Mouse (Mus musculus) midbrain, embryonic 14.5 days (tissue): ENCODE results near the gene Dnmbp. TPM values are rescaled to one million over a fixed set of nuclear protein-coding genes. Genes with fewer than 3 reads are reported as not detected.

Experiments
- ATAC-seq: fragments of 200-750 bp; cut with Nextera tagmentation; 2 replicates; pipeline ENCODE4 v1.8.0; 2017; ENCODE audit warnings: moderate number of reproducible peaks, moderate library complexity; ENCODE audit not compliant: low FRiP score, low TSS enrichment
- DNase-seq: peaks from one replicate; pipeline ENCODE4 v3.0.0-alpha.2; 2015
- H3K27ac ChIP-seq: fragments of 300-500 bp; sonication (generic); replicated peaks from 2 replicates; pipeline ENCODE4 v1.5.1; 2014; ENCODE audit warnings: mild to moderate bottlenecking, low read depth, low read length, moderate library complexity
- H3K27me3 ChIP-seq: fragments of 300-500 bp; sonication (generic); 2 replicates; pipeline ENCODE4 v1.6.1; 2014; ENCODE audit warnings: low read length, control low read depth, mixed read lengths; ENCODE audit not compliant: control insufficient read depth, insufficient read depth
- H3K36me3 ChIP-seq: fragments of 300-500 bp; sonication (generic); 2 replicates; pipeline ENCODE4 v1.6.1; 2014; ENCODE audit warnings: low read length, control low read depth; ENCODE audit not compliant: control insufficient read depth, insufficient read depth
- H3K4me1 ChIP-seq: fragments of 300-500 bp; sonication (generic); 2 replicates; pipeline ENCODE4 v1.6.1; 2014; ENCODE audit warnings: mild to moderate bottlenecking, antibody characterized with exemption, low read length, control low read depth; ENCODE audit not compliant: control insufficient read depth, insufficient read depth
- H3K4me2 ChIP-seq: fragments of 300-500 bp; sonication (generic); 2 replicates; pipeline ENCODE4 v1.6.1; 2014; ENCODE audit warnings: mild to moderate bottlenecking, low read length, moderate library complexity
- H3K4me3 ChIP-seq: fragments of 300-500 bp; sonication (generic); replicated peaks from 2 replicates; pipeline ENCODE4 v1.5.1; 2014; ENCODE audit warnings: low read depth, low read length
- H3K9ac ChIP-seq: fragments of 300-500 bp; sonication (generic); replicated peaks from 2 replicates; pipeline ENCODE4 v1.6.1; 2014; ENCODE audit warnings: mild to moderate bottlenecking, low read length, moderate library complexity
- H3K9me3 ChIP-seq: fragments of 300-500 bp; sonication (generic); 2 replicates; pipeline ENCODE4 v1.6.1; 2016; ENCODE audit warnings: low read length, control low read depth, mixed read lengths; ENCODE audit not compliant: control insufficient read depth
- WGBS: fragments of 180-500 bp; shearing (Covaris S2); extraction: QIAGEN DNeasy Blood & Tissue Kit; methylation state at CpG from one replicate; pipeline ENCODE4 v1.1.7; 2014; 5-methylcytosine and 5-hydroxymethylcytosine counted together
- polyA plus RNA-seq: library from polyadenylated mRNA; unstranded; fragments of >200 nt; fragmentation: Nextera tagmentation; extraction: Ambion mirVana; gene quantifications from 2 replicates; pipeline ENCODE4 v1.2.1, GENCODE M21; 2014

Gene Dnmbp
- polyA plus RNA-seq, 1 experiment from 2014 or later: 8.6 TPM

DNA sequence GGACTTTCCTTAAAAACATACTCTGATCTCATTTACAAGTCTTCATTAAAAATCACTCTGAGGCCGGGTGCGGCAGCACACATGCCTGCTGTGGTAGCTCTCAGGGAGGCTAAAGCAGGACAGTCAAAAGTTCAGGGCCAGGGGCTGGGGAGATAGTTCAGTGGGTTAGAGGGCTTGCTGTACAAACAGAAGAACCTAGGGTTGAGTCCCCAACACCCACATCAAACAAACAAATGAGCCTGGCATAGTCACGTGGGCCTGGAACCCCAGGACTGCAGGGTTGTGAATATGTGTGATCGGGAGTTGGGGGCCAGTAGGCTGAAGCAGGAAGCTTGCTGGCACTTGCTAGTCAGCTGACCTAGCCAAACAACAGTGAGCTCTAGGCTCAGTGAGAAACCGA is 44.0 kb downstream of the Dnmbp start:
- H3K36me3 ChIP-seq: 0 out of 2 replicates have a peak, but pooled peaks cover 2% of the 10 kb centered on the region
- H3K27me3 ChIP-seq: no peaks in the 10 kb centered on the region
- H3K4me3 ChIP-seq: no peak overlapping the region
- H3K4me1 ChIP-seq: no peaks in the 10 kb centered on the region
- ATAC-seq (no peak), DNase-seq (no peak)
- no peaks in the 10 kb centered on the region for H3K9me3 ChIP-seq
- WGBS: 93% methylated on average over 5 of the region's 5 CpGs
- H3K4me2 ChIP-seq: no peak overlapping the region
- no peak overlapping the region for H3K9ac ChIP-seq
- H3K27ac ChIP-seq: no peak overlapping the region

DNA sequence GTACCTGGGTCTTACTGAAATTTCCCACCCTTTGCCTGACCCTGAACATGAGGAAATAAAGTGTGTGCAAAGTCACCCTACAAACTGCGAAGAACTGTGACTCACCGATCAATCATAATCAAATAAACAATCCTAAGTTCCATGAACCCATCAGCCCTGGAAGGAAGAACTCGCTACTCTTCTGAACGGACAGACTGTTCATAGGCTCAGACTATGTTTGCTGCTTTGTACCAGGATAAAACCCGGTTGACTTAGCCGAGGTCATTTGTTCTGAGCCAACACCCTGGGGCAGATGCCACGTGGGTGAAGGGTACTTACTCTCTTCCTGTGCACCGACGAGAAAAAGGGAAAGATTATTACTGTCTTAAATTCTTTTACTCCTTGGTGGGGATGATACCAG is 45.2 kb downstream of the Dnmbp start:
- no peak overlapping the region for H3K27ac ChIP-seq
- DNase-seq (no peak), ATAC-seq (no peak)
- H3K27me3 ChIP-seq: no peaks in the 10 kb centered on the region
- H3K9me3 ChIP-seq: no peaks in the 10 kb centered on the region
- H3K36me3 ChIP-seq: no peaks in the 10 kb centered on the region
- 86% methylated on average over 9 of the region's 9 CpGs for WGBS
- H3K4me3 ChIP-seq: no peak overlapping the region
- no peak overlapping the region for H3K4me2 ChIP-seq
- no peaks in the 10 kb centered on the region for H3K4me1 ChIP-seq
- H3K9ac ChIP-seq: no peak overlapping the region

DNA sequence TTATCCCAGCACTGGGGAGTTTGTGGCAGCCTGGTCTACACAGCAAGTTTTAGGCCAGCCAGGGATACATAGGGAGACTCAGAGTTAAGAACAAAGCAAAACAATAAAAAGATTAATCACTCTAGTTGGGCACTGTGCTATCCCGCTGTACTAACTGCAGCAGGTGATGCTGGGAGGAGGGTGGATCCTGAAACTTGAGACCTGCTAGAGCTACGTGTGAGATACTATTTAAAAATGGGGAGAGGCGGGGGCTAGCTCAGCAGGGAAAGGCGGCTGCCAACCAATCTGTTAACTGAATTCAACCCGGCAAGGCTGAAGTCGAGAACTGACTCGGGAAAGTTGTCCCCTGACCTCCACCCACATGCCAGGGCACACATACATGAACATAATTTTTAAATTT is 45.9 kb downstream of the Dnmbp start:
- H3K4me2 ChIP-seq: no peak overlapping the region
- H3K4me1 ChIP-seq: no peaks in the 10 kb centered on the region
- ATAC-seq: no peak
- H3K9me3 ChIP-seq: no peaks in the 10 kb centered on the region
- 16% methylated on average over 7 of the region's 7 CpGs for WGBS
- no peak overlapping the region for H3K27ac ChIP-seq
- no peak overlapping the region for H3K9ac ChIP-seq
- no peaks in the 10 kb centered on the region for H3K27me3 ChIP-seq
- no peak for DNase-seq
- no peaks in the 10 kb centered on the region for H3K36me3 ChIP-seq
- no peak overlapping the region for H3K4me3 ChIP-seq

DNA sequence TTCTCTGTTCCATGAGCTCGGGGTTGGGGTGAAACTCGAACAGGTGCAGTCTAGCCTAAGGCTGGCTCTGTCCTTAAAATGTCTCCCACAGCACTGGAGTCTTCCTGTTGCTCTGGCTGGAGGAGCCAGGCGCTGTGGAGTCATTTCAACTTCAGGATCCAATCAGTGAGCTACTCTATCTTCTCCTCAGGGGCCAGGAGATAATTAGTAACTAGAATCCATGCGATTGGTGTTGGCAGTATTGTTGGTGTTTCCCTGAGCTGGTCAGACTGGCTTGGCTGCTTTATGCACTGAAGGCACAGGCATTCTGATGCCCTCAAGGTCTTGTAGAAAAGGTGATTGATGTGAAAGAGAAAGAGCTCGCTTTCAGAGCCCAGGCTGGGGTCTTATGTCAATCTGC is 49.5 kb downstream of the Dnmbp start:
- Histone ChIP-seq H3K9ac (no peak overlapping the region), H3K27ac (no peak overlapping the region), H3K4me2 (no peak overlapping the region), H3K36me3 (no peaks in the 10 kb centered on the region), H3K4me3 (no peak overlapping the region), H3K4me1 (no peaks in the 10 kb centered on the region), H3K9me3 (no peaks in the 10 kb centered on the region), H3K27me3 (no peaks in the 10 kb centered on the region)
- DNase-seq (no peak), ATAC-seq (no peak)
- WGBS: 81% methylated on average over 5 of the region's 5 CpGs

DNA sequence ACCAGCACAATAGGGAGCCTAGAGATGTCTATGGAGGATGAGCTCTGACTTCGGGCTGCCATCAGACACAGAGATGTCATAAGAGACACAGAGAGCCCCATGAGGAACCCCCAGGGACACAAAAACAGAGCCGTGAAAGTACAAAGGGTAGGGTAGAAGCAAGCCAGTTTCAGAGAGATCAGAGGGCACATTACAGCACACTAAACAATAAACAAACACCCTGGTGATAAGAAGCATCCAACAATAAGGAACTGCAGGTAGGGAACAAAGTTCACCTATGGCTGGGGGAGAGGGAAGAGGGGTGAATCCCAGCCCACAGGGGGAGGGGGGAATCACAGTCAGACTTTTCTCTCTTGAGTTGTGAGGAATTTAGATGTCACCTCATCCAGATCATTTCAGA is 52.3 kb downstream of the Dnmbp start:
- Histone ChIP-seq H3K9me3 (no peaks in the 10 kb centered on the region), H3K4me1 (0 out of 2 replicates have a peak, but pooled peaks cover 3% of the 10 kb centered on the region), H3K27me3 (no peaks in the 10 kb centered on the region), H3K4me2 (no peak overlapping the region), H3K9ac (no peak overlapping the region), H3K27ac (no peak overlapping the region), H3K4me3 (no peak overlapping the region), H3K36me3 (no peaks in the 10 kb centered on the region)
- WGBS: 65% methylated on average over 2 of the region's 2 CpGs
- ATAC-seq (no peak), DNase-seq (no peak)

DNA sequence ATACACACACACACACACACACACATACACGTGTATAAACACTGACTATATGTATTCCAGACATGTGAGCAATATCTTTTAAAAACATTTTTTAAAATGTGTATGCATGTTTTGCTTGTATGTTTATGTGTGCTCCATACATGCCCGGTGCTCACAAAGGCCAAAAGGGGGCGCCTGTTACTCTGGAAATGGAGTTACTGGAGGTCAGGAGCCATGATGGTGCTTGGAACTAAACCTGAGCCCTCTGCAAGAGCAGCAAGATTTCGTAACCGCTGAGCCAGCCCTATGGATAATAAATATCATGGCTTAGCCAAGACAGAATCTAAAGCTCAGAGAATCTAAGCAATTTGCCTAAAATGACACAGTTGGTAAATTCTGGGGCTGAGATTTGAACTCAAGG is 52.7 kb downstream of the Dnmbp start:
- H3K9me3 ChIP-seq: no peaks in the 10 kb centered on the region
- 90% methylated on average over 5 of the region's 5 CpGs for WGBS
- no peak for ATAC-seq
- H3K4me2 ChIP-seq: no peak overlapping the region
- no peak overlapping the region for H3K27ac ChIP-seq
- DNase-seq: no peak
- 0 out of 2 replicates have a peak, but pooled peaks cover 5% of the 10 kb centered on the region for H3K4me1 ChIP-seq
- H3K27me3 ChIP-seq: no peaks in the 10 kb centered on the region
- H3K36me3 ChIP-seq: no peaks in the 10 kb centered on the region
- H3K9ac ChIP-seq: no peak overlapping the region
- H3K4me3 ChIP-seq: no peak overlapping the region

DNA sequence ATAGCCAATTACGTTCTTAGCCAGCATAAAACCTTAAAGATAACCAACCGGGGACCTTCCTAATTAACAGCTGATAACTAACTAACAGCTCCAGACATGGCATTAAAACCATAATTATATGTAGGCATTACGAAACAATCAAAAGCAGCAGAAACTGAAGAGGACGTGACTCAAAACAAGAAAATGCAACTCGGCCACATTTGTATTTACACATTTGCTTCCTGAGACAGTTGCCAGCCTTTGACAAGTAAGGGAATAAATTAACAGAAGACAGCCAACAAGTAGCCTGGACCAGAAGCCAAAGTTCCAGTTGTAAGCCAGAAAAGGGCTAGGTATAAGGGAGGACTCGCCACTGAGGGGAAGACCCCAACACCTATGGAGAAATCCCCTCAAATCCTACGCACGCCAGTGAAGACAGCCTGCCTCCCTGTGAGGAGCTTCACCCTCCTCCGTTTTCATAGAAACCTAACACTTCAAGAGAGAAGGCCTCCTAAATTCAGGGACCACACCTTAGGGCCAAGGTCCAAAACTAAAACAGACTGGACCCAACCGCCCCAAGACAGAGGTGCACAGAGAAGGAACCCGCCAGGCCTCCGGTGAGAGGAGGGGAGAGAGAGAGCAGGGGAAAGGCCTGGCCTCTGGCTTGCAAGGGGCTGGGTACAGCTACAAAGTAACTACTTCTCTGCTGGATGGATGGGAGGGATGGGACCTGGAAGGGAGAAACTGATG is 53.5 kb downstream of the Dnmbp start:
- DNase-seq (no peak), ATAC-seq (no peak)
- H3K4me1 ChIP-seq: 0 out of 2 replicates have a peak, but pooled peaks cover 5% of the 10 kb centered on the region
- WGBS: 88% methylated on average over 12 of the region's 12 CpGs
- no peak overlapping the region for H3K4me2 ChIP-seq
- no peak overlapping the region for H3K27ac ChIP-seq
- no peak overlapping the region for H3K4me3 ChIP-seq
- H3K9me3 ChIP-seq: no peaks in the 10 kb centered on the region
- H3K36me3 ChIP-seq: no peaks in the 10 kb centered on the region
- H3K9ac ChIP-seq: no peak overlapping the region
- no peaks in the 10 kb centered on the region for H3K27me3 ChIP-seq

DNA sequence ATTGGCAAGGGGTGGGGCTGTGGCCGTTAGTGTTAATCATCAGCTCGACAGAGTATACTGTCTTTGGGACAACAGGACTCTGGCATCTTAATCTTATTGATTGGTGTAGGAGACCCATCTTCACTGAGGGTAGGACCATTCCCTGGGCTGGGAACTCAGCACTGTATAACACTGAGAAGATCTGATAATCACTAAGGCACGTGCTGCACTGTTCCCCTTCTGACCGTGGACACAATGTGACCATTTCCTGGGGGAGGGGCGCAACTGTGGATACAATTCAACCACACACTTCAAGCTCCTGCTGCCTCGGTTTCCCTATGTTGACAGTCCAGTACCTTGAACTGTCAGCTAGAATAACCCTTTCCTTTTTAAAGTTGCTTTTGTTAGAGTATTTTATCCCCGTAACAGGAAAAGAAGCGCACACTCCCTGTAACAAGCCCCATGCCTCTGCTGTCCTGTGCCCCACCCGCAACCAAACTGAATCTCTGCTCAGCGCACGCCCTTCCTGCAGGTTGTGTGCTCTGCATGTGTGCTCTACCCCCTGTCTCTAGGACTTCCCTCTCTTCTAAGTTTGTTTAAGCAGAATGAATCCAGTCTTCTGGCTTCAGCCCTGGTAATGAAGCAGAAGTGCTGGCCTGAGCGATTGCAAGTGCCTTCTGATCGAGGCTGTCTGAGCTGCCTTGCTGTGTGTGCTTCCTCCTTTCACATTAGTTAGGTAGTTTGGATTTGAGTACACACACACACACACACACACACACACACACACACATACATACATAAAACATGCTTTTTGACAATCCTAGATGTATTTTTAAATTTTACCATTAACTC is 55.1 kb downstream of the Dnmbp start:
- Histone ChIP-seq H3K27me3 (no peaks in the 10 kb centered on the region), H3K4me3 (no peak overlapping the region), H3K27ac (no peak overlapping the region), H3K36me3 (no peaks in the 10 kb centered on the region), H3K4me1 (0 out of 2 replicates have a peak, but pooled peaks cover 6% of the 10 kb centered on the region), H3K9me3 (no peaks in the 10 kb centered on the region), H3K4me2 (no peak overlapping the region), H3K9ac (no peak overlapping the region)
- ATAC-seq (no peak), DNase-seq (no peak)
- WGBS: 76% methylated on average over 13 of the region's 13 CpGs
